Mouse (Mus musculus): ENCODE results near the gene 6430571L13Rik.
A peak's percentile ranks its signal among the peaks of the same experiment; 100 is the strongest.

Gene 6430571L13Rik

GRCm38 (mm10) chr9:107386722-107387121 is 46.3 kb downstream of the 6430571L13Rik start:
- DNase-seq: peak; percentile 57

- no peak for DNase-seq
Observed at GRCm38 (mm10) chr9:107387708-107388107, 47.3 kb downstream of the 6430571L13Rik start.

GRCm38 (mm10) chr9:107388263-107388662 is 47.9 kb downstream of the 6430571L13Rik start:
- no peak for DNase-seq

- no peak for DNase-seq
Observed at GRCm38 (mm10) chr9:107396397-107396796, 56.0 kb downstream of the 6430571L13Rik start.

GRCm38 (mm10) chr9:107398968-107399367 is 58.6 kb downstream of the 6430571L13Rik start:
- DNase-seq: peak; percentile 37

- peak; percentile 85 for DNase-seq
Observed at GRCm38 (mm10) chr9:107399491-107399971, 59.1 kb downstream of the 6430571L13Rik start, which contains the start of gene Cacna2d2. Cacna2d2 (plus strand) TSS chr9:107399612.

GRCm38 (mm10) chr9:107400060-107400511 is 59.7 kb downstream of the 6430571L13Rik start:
- peak; percentile 54 for DNase-seq

- peak; percentile 33 for DNase-seq
Observed at GRCm38 (mm10) chr9:107400666-107401285, 60.4 kb downstream of the 6430571L13Rik start.

Measured in cerebellum, adult 11 months (tissue).